Mouse (Mus musculus): ENCODE measurements at regions not wholly inside any gene's neighbourhood (a gene's known extent, or its start where the extent isn't known, plus 50 kb on each side); places are given as distances from the start of the nearest gene placed in this dataset.

DNA sequence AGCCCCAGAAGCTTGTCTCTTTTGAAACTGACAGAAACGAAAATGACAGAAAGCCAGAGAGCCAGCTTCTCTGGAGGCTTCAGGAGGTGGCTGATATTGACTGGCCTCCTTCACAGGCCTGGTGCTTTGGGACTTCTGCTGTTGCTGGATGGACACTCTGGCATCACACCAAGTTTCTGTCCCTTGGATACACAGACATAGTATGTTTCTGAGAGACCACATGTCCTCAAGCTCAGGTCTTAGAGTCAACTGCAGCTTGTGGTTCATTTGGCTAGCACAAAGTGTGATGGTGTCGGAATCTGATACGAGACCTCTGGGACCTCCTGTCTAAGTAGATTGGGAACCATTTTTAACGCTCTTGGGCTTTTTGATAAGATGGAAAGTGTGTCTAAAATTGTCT is 502.0 kb downstream of the Sqor start:
- DNase-seq (ENCODE audit: low spot score in 2 of 2) = peak; percentile 5 to 8

DNA sequence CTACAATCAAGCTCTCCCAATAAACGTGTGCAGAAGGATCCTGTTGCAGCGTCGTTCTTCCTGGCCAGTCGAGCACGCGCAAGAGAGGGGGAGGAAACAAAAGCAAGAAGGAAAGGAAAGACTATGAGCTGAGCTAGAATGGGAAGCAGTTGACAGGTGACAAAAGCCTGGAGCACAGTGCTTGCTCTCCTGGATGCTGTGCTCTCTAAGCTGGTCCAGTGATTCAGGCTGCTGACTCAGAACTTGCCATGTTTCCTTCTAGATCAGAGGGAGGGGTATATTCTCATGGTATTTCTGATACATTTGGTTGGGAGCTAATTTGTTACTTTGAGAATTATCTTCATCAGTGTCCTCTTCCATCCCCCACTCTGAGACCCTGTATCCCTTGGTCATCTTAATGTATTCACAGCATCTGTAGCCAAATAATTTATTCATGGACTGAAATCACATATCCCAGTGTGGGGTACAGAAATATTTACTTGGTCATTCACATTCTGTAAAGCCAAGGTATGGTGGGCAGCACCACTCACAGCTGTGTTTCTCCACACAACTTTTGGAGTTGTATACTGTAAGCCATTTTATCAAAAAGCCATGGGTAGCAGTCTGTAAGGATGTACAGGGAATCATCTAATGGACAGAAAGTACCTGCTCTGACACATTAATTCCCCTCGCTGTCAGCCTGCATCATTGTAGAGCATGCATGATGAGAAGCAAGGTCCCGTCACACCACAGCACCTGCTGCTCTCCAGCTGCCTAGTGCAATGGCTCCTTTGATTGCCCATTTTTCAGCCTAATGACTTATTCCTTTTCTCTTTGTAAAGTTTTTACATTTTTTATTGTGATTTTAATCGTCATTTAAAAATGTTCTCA is 510.1 kb downstream of the Sqor start:
- no peak for DNase-seq (ENCODE audit: low spot score in 2 of 2)

DNA sequence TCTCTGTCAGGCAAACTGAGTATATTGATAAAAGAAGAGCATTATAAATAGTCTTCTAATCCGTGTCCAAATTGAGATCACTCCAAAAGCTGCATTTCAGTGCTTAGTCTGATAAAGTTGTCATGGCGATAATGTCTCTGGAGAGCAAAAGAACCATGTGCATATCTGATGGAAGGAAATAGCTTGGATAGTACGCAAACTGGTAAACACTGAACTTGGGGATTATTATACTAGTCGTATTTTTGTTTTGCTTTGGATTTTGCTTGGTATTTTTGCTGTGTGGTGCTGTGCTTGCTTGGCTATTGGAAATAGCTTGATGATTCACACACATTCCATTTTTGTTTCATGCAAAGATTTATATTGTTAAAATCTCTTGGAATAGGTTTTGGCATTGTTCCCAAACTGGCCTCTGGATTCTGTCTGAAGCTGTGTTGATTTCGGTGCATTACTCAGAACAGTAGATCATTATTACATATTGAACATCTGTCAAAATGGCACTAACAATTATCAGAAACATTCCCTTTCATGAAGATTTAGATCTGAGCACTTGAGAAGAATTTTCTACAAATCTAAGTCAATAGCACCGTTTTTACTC is 510.8 kb downstream of the Sqor start:
- DNase-seq (ENCODE audit: low spot score in 2 of 2) = peak; percentile 11 to 13

DNA sequence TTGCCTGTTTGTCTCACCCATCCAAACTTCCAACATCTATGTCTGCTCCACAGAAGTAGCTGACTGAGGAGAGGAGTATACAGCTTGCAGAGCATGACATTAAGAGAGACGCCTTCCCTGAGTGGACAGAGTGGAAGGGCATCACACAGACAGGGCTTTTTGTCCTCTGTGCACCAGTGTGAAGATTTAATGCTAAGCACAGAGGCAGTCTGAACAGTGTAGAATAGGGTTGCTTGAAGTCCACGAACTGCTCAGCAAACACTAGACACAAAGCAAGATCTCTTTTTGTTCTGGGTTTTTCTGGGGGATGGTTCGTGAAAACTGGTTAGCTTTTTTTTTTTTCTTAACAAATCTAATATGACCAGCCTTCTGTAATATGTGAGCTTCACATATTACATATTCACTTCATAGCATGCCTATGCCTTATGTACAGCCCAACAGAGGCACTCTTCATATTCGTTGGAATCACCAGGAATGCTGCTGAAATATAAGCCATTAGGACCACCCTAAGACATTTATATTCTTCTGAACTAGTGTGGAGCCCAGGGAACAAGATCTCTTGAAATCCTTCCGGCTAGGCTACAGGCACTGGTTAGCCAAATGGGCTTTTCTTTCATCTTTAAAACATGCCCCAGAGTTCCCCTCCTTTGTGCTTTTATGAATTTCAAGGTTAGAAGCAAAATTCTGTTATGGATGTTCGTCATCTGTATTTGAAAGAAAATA is 546.7 kb downstream of the Sqor start:
- DNase-seq (ENCODE audit: low spot score in 2 of 2) = no peak

DNA sequence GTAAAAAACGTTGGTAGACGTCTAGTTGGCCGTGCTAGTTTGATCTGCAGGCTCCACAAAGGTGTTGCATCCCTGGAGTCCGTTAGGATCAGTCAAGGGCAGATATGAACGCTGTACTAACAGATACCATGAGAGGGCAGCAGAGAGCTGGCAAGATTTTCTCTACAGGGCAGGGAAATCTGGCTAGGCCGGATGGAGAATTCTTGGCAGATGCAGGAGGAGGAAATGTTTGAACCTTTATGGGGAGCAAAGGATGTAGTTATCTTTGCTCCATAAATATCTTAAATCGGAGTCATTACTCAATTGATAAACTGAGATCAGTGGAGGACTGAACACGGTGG is 547.2 kb downstream of the Sqor start:
- DNase-seq (ENCODE audit: low spot score in 2 of 2) = peak; percentile 28 to 57

DNA sequence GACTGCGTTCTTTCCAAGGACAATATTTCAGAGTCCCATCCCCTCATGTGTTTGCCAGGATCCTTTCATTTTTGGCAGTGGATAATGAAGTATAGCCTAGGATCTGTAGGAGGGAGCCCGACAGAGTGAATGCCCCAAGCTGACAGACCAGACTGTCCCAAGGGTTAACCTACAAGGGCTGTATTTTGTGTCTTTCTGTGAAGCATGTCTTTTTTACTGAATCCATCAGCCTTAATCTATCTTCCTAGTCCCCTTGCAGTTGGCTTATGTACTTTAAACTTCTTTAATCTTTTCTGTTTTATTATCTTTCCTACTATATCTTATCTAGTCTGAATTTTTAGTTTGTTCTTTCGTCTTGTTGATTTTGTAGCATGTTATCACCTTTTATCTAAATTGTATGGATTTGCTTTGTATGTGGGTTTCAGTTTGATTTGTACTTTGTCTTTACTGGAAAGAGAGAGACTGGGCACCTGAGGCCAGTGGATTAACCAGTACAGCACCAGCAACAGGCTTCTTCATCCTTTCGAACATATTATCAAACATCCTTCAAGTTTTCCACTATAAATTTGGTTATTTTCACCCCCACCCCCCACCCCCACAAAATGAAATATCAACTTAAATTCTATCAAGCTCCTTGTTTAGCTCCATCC is 555.5 kb downstream of the Sqor start:
- no peak for DNase-seq (ENCODE audit: low spot score in 2 of 2)

DNA sequence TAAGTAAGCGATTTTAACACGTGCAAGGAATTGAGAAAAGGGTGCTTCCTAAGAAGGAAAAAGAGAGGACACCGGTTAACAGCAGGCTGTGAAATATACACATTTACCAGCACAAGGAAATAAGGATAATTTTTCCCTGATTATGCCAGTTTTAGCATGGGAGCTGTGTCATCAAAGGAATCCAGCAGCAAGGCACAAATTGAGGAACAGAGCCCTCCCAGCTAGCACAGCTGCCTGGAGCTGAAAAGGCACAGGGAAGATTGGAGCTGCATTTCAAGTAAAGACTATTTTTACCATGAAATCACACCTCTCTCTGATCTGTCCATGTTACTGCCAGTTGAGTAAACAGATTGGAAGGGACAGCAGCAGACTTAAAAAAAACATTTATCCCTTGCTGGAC is 558.7 kb downstream of the Sqor start:
- DNase-seq (ENCODE audit: low spot score in 2 of 2) = no peak

DNA sequence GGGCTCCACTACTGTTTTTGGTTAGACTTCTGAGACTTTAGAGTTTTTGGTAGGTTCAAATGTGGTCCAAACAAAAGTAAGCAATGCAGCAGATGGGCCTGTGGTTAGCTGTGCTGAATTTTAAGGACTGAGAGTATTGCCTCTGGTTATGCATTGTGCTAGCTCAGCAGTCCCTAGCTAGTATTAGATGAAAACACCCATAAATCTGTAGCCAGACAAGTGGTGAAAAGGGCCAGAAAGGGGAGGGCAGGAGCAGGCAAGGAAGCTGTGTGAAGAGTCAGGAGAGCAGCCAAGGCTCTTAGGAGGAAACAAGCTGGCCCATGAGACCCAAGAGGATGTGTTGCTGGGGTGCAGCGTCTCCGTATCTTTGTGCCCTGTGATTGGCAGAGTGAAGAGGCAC is 559.9 kb downstream of the Sqor start:
- DNase-seq (ENCODE audit: low spot score in 2 of 2) = no peak

DNA sequence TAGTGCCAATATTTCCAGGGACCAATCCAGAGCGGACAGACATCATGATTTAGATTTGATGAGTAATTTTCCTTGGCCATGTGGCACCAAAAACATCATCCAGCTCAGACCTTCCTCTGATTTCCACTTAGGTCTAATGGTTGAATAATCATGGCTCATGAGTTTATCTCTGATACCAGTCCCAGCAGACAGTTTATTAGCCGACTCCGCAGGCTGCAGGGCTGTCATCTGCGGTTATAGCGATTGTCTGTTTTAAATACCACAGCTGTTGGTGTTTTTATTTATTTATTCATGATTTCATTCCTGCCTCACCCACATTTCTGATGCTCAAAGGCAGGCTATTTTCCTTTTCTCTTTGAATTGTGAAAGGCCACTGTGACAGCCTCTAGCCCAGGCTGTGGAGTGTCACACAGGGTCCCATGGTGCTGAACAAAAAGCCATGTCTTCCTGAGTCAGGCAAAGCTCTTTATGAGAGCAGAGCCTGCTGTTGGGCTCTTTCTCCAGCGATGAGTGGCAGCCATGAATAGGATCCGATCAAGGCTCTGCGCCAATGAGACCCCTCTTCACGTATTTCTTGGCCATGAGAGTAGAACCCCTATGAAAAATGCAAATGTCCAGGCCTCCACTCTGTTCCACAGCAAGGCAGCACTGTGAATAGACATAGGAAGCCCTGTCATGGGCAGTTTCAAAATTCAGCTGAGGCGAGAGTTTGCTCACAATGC is 584.7 kb downstream of the Sqor start:
- no peak for DNase-seq (ENCODE audit: low spot score in 2 of 2)

DNA sequence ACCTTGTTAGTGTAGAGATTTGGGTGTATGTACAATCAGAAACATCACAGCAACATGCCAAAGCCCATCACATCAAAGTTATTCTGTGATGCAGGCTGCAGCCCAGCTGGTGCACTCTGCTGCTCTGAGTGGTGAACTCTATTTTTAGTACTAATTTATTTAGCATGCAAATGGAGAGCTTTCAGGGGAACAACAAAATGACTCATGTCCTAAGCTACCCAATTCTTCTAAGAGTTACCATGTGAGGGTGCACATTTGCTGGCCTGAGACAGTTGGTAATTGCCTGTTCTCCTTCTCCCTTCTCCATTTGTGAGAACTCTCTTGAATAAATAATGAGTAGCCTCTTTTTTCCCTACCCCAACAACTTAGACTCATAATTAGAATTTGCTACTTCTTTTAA is 599.2 kb downstream of the Sqor start:
- no peak for DNase-seq (ENCODE audit: low spot score in 2 of 2)

DNA sequence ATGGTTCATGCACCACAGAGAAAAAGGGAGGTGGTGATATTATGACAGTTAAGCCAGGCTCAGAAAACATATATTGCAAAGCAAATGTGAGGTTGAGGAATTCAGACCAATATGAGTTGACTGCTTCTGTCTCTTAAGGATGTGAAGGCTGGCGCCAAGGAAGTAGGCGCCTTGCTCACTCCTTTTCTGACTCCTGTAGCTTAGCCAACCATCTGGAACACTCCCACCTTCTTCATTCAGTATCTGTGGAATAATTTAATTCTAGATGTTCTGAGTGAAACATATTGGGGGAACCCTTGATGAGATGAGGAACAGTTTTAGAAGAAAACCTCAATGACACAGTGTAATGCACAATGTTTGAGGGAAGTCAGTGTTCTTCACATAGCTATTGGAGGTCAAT is 601.5 kb downstream of the Sqor start:
- no peak for DNase-seq (ENCODE audit: low spot score in 2 of 2)

DNA sequence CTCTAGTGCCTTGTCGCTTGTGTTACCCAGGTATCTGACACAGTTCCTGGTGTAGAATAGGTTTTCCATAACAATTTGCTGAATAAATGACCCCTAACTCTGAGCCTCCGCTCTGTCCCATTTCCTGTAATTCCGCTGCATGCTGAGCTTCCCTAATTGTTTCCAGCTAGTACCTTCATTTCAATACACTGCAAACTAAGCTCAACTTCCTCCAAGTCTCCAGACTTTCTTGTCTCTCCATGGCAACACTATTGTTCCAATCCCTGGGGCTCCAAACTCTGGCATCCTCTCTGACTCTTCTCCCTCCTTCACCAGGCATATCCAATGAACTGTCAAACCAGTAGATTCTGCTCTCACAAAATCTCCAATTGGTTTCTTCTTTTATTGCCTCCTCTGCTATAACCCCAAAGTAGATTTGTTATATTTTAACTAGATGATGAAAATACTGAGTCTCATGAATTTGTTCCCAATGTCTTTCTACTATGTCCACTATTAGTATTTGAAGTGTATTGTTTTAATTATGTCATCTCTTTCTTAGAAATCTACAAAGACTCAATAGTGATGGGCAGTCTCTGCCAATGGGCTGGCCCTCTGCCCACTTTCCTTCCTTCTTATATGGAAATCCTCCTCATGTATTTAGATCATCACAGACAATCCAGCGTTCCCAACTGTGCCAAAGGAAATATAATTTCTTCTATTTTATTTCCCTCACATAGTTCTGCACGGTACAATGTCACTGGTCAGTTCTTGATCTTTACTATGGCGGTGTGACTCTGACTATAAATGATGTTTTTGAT is 620.8 kb downstream of the Sqor start:
- no peak for DNase-seq (ENCODE audit: low spot score in 2 of 2)

DNA sequence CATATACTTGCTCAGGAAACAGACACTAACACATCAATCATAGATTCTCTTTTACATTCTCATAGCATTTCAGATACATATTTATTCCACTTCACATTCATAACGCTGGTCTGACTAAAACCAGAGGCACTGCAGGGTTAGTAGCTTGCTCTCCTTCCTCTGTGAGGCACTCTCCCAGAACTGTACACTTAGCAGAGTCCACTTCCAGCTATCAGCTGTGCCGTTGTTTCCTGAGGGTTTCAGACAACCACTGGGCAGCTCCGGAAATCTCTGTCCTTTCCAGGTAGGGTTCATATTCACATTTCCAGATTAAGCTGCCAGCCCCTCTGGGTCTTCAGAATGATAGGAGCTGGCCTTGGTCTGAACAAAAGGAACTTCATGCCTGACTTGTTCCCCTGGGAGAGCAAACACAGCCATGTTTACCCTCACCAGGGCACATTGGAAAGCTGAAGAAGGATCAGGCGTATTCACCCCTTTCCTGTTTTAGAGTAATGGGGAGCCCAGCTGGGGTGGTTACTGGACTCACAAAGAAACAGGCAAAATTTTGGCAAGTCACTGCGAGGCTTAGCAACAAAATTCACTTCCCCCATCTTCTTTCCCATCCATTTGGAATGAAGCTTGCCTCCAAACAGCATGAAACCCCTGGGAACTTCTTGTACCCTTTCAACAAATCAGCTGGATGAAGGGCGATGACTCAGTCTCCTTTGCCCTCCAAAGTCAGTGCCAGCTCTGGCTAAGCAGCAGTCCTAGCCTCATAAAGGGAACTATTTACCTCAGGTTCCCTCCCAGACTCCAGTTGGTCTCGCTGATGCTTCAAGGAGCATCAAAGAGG is 622.0 kb downstream of the Sqor start:
- no peak for DNase-seq (ENCODE audit: low spot score in 2 of 2)

DNA sequence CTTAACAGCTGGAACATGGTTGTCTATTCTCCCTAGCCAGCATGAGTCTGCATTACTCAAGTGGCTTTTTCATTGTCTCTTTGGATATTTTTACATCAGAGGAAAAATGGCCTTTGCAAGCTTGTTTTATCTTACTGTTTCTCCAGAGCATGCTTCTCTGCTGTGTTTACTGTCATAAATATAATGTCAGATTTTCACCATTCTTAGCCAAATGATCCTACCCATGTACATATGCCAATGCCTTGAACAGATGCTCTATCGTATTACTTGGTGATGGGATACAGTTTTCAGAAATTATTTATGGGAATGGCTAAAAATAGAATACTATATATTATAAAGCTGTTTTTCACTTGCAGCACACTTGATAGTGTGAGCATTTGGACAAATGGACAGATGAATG is 625.9 kb downstream of the Sqor start:
- no peak for DNase-seq (ENCODE audit: low spot score in 2 of 2)

DNA sequence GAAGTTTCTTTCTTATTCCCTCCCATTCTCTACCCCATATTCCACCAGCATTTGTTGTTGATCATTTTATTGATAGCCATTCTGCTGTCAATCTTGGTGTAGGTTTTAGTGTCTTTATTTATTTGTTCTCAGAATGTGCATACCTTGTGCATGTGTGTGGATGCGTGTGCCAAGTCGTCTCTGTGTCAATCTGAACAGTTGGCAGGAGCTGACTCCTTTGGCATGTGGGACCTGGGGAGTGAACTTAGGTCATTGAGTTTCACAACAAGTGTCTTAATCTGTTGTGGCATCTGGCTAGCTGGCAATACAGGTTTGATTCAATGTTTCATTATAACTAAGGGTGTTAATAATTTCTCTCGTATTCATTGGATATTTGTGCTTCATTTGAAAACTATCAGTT is 629.3 kb downstream of the Sqor start:
- DNase-seq (ENCODE audit: low spot score in 2 of 2) = no peak

DNA sequence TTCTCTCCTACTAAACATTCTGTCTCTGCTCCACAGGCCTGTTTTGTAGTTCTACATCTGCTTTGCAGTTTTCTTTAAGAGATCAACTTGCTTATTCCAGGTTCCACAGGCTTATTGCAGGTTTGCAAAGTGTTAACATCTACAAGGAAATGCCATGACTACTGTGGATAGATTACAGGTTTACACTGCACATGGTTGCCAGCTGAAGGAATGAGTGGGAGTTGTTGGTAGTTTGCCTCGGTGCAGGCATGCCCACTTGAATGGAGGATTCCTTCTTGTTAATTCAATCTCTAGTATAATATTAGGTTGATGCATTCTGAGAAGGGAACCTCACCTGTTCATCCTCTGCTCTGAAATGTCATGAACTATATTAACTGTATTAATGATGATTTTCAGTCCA is 632.5 kb downstream of the Sqor start:
- DNase-seq (ENCODE audit: low spot score in 2 of 2) = no peak

DNA sequence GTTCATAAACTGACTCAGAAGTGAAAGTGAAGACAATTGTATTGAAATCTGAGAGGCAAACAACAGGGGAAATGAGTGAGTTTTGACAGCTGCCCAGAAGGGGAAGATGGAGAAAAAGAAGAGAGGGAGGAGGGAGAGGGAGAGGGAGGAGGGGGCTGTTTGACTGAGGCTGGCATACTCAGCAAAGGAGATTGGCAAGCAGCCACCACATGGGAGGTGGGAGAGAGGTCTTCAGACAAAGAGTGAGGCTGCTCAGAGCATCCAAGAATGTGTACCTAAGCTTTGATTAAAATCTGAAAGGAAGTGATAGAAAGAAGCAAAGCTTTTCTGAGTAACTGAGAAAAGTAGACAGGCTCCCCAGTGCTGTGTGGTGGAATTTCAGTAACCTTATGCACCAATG is 636.0 kb downstream of the Sqor start:
- no peak for DNase-seq (ENCODE audit: low spot score in 2 of 2)

DNA sequence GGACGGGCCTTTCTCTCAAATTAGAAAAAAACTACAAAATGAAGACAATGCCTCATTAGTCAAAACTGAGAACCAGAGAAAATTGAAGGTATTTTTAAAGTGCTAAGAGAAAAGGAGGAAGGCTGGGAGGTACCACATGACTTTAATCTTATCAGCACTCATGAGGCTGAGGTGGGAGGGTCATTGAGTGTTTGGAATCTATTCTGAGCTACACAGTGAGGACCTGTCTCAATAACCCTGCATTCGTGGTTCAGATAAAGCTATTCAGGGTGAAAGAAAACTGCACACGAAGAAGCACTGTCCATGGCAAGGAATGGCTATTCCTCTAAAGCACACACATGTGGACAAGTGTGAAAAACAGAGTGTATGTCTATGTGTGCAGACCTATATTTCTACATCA is 644.0 kb downstream of the Sqor start:
- peak; percentile 7 to 32 for DNase-seq (ENCODE audit: low spot score in 2 of 2)

DNA sequence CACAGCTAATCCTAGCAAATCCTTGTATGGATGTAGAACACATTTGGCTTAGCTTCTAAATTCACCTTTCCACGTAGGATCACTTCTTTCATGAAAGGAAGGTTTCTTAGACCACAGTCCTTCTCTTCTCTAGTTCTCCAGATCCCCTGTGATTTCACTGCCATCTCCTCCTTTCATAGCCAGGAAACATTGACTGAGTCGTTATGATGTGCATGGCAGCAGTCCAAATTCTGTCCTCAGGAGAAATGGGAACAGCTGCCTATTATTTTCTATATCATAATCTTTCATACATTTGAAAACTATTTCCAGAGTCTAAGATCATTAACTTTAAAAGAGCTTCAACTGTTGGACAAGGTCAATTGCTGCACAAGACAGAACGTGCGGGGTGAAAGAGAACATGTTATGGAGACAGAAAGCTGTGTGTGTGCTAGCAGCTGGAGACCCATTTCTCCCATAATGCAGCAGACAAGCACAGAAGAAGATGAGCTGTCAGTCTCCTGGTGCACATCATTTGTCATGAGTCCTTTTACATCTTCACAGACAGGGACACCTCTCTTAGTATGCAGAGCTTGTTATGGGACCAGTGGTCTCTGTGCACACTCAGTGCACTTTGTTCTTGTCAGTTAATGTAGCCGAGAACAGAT is 631.6 kb upstream of the Sema6d start:
- DNase-seq (ENCODE audit: low spot score in 2 of 2) = no peak

DNA sequence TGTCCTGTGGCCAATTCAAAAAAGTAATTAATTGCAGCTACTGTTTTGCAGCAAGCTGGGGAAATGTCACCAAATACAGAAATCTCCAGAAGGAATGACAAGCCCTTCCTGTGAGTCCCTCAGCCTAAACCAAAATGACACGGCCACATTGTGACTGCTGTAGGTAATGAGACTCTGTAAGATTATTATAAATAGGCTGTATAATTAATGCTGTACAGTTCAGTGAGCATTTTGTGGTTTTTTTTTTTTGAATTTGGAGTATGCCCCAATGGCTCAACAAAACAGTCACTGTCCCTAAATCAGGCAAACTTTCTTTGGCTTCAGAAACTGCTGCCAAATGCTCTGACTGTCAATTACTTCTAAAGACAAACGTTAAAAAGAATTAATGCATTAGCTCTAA is 615.9 kb upstream of the Sema6d start:
- DNase-seq (ENCODE audit: low spot score in 2 of 2) = no peak
